Mouse (Mus musculus) intestine, postnatal 0 days (tissue): ENCODE measurements around the gene Socs4. TPM values are rescaled to one million over a fixed set of nuclear protein-coding genes. Genes with fewer than 3 reads are reported as not detected.

Experiments used
- ATAC-seq: fragments of 200-750 bp; cut with Nextera tagmentation; 2 replicates; pipeline ENCODE4 v1.8.0; 2017; ENCODE audit warnings: mild to moderate bottlenecking, moderate TSS enrichment, moderate library complexity
- H3K27ac ChIP-seq: fragments of 300-500 bp; sonication (generic); 2 replicates; pipeline ENCODE4 v1.5.1; 2014; ENCODE audit warnings: mild to moderate bottlenecking, low read depth, low read length, moderate library complexity
- H3K27me3 ChIP-seq: fragments of 300-500 bp; sonication (generic); replicated peaks from 2 replicates; pipeline ENCODE4 v1.6.1; 2014; ENCODE audit warnings: low read length, mixed read lengths; ENCODE audit not compliant: control insufficient read depth, insufficient read depth
- H3K36me3 ChIP-seq: fragments of 300-500 bp; sonication (generic); 2 replicates; pipeline ENCODE4 v1.6.1; 2014; ENCODE audit warnings: mild to moderate bottlenecking, moderate library complexity; ENCODE audit not compliant: control insufficient read depth, insufficient read depth
- H3K4me1 ChIP-seq: fragments of 300-500 bp; sonication (generic); replicated peaks from 2 replicates; pipeline ENCODE4 v1.6.1; 2014; ENCODE audit warnings: antibody characterized with exemption, low read length, mixed read lengths; ENCODE audit not compliant: control insufficient read depth, insufficient read depth
- H3K4me2 ChIP-seq: fragments of 300-500 bp; sonication (generic); replicated peaks from 2 replicates; pipeline ENCODE4 v1.6.1; 2014; ENCODE audit warnings: low read depth, mild to moderate bottlenecking, moderate library complexity
- H3K4me3 ChIP-seq: fragments of 300-500 bp; sonication (generic); 2 replicates; pipeline ENCODE4 v1.5.1; 2014; ENCODE audit warnings: low read depth, low read length
- H3K9ac ChIP-seq: fragments of 300-500 bp; sonication (generic); 2 replicates; pipeline ENCODE4 v1.6.1; 2014; ENCODE audit warnings: mild to moderate bottlenecking, low read depth, low read length
- H3K9me3 ChIP-seq: fragments of 300-500 bp; sonication (generic); 2 replicates; pipeline ENCODE4 v1.6.1; 2016; ENCODE audit warnings: mixed run types; ENCODE audit not compliant: control insufficient read depth
- CTCF ChIP-seq: sonication (generic); IDR thresholded peaks from 2 replicates; pipeline ENCODE4 v1.5.1; 2016; ENCODE audit warnings: low read depth, mild to moderate bottlenecking, control low read depth, antibody characterized with exemption, moderate library complexity
- WGBS: fragments of 180-500 bp; shearing (Covaris S2); extraction: QIAGEN DNeasy Blood & Tissue Kit; methylation state at CpG from one replicate; pipeline ENCODE4 v1.1.7; 2014; 5-methylcytosine and 5-hydroxymethylcytosine counted together
- polyA plus RNA-seq: library from polyadenylated mRNA; unstranded; fragments of >200 nt; fragmentation: Nextera tagmentation; extraction: Ambion mirVana; gene quantifications from 2 replicates; pipeline ENCODE4 v1.2.1, GENCODE M21; 2015

Socs4 gene
- polyA plus RNA-seq, 1 experiment from 2014 or later = 4.3 TPM

GRCm38 (mm10) chr14:47327347-47327746 is 50.6 kb downstream of the Socs4 start:
- H3K4me3 ChIP-seq = no peak overlapping the region
- no peaks in the 10 kb centered on the region for H3K27me3 ChIP-seq
- ATAC-seq = peak; percentile 57
- H3K9me3 ChIP-seq = no peaks in the 10 kb centered on the region
- no peak for TF ChIP-seq CTCF
- H3K4me2 ChIP-seq = no peak overlapping the region
- H3K9ac ChIP-seq = no peak overlapping the region
- no peaks in the 10 kb centered on the region for H3K4me1 ChIP-seq
- H3K36me3 ChIP-seq = peaks cover 6% of the 10 kb centered on the region; the same call in 1 of the 2 replicates
- no peak overlapping the region for H3K27ac ChIP-seq
- WGBS = 71% methylated on average over 5 of the region's 5 CpGs

GRCm38 (mm10) chr14:47331920-47332319 is 55.2 kb downstream of the Socs4 start:
- WGBS = 61% methylated on average over 5 of the region's 5 CpGs
- Histone ChIP-seq H3K9ac (no peak overlapping the region), H3K9me3 (no peaks in the 10 kb centered on the region), H3K27ac (no peak overlapping the region), H3K36me3 (no peaks in the 10 kb centered on the region), H3K27me3 (no peaks in the 10 kb centered on the region), H3K4me2 (no peak overlapping the region), H3K4me3 (no peak overlapping the region), H3K4me1 (no peaks in the 10 kb centered on the region)
- TF ChIP-seq CTCF = no peak
- no peak for ATAC-seq

GRCm38 (mm10) chr14:47334819-47335218 is 58.1 kb downstream of the Socs4 start:
- TF ChIP-seq CTCF = peak; percentile 91
- Histone ChIP-seq H3K27ac (no peak overlapping the region), H3K27me3 (no peaks in the 10 kb centered on the region), H3K4me3 (no peak overlapping the region), H3K9me3 (no peaks in the 10 kb centered on the region), H3K36me3 (no peaks in the 10 kb centered on the region), H3K4me2 (no peak overlapping the region), H3K9ac (no peak overlapping the region), H3K4me1 (no peaks in the 10 kb centered on the region)
- 76% methylated on average over 4 of the region's 4 CpGs for WGBS
- no peak for ATAC-seq

- no peaks in the 10 kb centered on the region for H3K36me3 ChIP-seq
- H3K27ac ChIP-seq = no peak overlapping the region
- ATAC-seq = no peak
- H3K9me3 ChIP-seq = no peaks in the 10 kb centered on the region
- 62% methylated on average over 3 of the region's 3 CpGs for WGBS
- H3K27me3 ChIP-seq = no peaks in the 10 kb centered on the region
- no peaks in the 10 kb centered on the region for H3K4me1 ChIP-seq
- H3K9ac ChIP-seq = no peak overlapping the region
- no peak for TF ChIP-seq CTCF
- no peak overlapping the region for H3K4me3 ChIP-seq
- no peak overlapping the region for H3K4me2 ChIP-seq
Measured at GRCm38 (mm10) chr14:47335300-47335699, 58.6 kb downstream of the Socs4 start.

GRCm38 (mm10) chr14:47340231-47340925 is 63.6 kb downstream of the Socs4 start:
- H3K27me3 ChIP-seq = no peaks in the 10 kb centered on the region
- TF ChIP-seq CTCF = no peak
- no peak overlapping the region for H3K4me3 ChIP-seq
- no peaks in the 10 kb centered on the region for H3K9me3 ChIP-seq
- ATAC-seq = no peak
- no peaks in the 10 kb centered on the region for H3K36me3 ChIP-seq
- no peak overlapping the region for H3K4me2 ChIP-seq
- H3K27ac ChIP-seq = no peak overlapping the region
- H3K9ac ChIP-seq = no peak overlapping the region
- 85% methylated on average over 10 of the region's 10 CpGs for WGBS
- H3K4me1 ChIP-seq = 0 out of 2 replicates have a peak, but pooled peaks cover 4% of the 10 kb centered on the region

GRCm38 (mm10) chr14:47341811-47342291 is 65.1 kb downstream of the Socs4 start:
- no peak for TF ChIP-seq CTCF
- Histone ChIP-seq H3K36me3 (no peaks in the 10 kb centered on the region), H3K4me2 (no peak overlapping the region), H3K9ac (no peak overlapping the region), H3K4me3 (no peak overlapping the region), H3K4me1 (0 out of 2 replicates have a peak, but pooled peaks cover 4% of the 10 kb centered on the region), H3K27me3 (no peaks in the 10 kb centered on the region), H3K27ac (no peak overlapping the region), H3K9me3 (no peaks in the 10 kb centered on the region)
- 58% methylated on average over 4 of the region's 4 CpGs for WGBS
- no peak for ATAC-seq

Other genes with a start within 250 kb of the Socs4 start
- 33.5 and 37.1 TPM in 2 replicates for gene Gch1, start 87.5 kb upstream of the Socs4 start, polyA plus RNA-seq
- 4.5 and 4.6 TPM in 2 replicates for gene Wdhd1, start 74 bp upstream of the Socs4 start, polyA plus RNA-seq
- 30.8 and 31.2 TPM in 2 replicates for gene Mapk1ip1l, start 21.3 kb downstream of the Socs4 start, polyA plus RNA-seq
- gene Lgals3, start 90.8 kb downstream of the Socs4 start, polyA plus RNA-seq = 207 and 273 TPM in 2 replicates
- gene Dlgap5, start 141.5 kb downstream of the Socs4 start, polyA plus RNA-seq = 5.1 and 6.3 TPM in 2 replicates
- gene Fbxo34, start 173.5 kb downstream of the Socs4 start, polyA plus RNA-seq = 19.7 and 22.0 TPM in 2 replicates